Mouse (Mus musculus): ENCODE measurements at regions not wholly inside any gene's neighbourhood (a gene's known extent, or its start where the extent isn't known, plus 50 kb on each side); places are given as distances from the start of the nearest gene placed in this dataset.

DNA sequence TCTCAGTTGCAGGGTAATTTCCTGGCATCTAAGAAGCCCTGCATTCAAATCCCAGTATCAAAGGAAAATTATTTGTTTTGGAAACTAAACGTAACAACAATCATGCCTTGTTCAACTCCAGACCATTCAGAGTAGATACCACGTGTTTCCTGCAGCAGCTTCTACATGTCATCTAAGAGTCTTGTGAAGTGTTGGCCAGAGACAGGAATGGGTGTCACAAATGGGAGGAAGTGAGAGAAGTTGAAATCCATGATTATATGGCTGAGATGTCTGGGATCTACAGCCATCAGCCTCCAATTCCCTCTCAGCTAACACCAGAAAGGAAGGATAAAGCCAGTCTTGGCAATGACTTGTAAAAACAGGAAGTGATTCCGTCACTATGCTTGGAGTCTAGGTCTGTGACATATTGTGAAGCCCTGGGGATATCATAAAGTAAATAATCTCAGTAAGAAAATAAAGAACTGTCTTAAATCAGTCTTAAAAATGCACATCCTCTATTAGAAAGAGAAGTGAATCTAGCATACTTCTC is 495.4 kb downstream of the 9430069I07Rik start:
- H3K4me3 ChIP-seq (ENCODE audit: low read depth, low read length) = no peak overlapping the region
- ATAC-seq (ENCODE audit: low read depth) = no peak
- H3K4me1 ChIP-seq (ENCODE audit: control insufficient read depth, insufficient read depth, low read length) = no peaks in the 10 kb centered on the region
- no peaks in the 10 kb centered on the region for H3K36me3 ChIP-seq (ENCODE audit: control insufficient read depth, insufficient read depth, low read length)
- no peaks in the 10 kb centered on the region for H3K27me3 ChIP-seq (ENCODE audit: control insufficient read depth, insufficient read depth, low read length)
- 76% methylated on average over 3 of the region's 3 CpGs for WGBS
- no peak overlapping the region for H3K4me2 ChIP-seq (ENCODE audit: low read depth, low read length)
- no peak overlapping the region for H3K27ac ChIP-seq (ENCODE audit: low read depth, low read length)
- H3K9ac ChIP-seq (replicated peaks; ENCODE audit: low read depth, low read length) = no peak overlapping the region
- no peaks in the 10 kb centered on the region for H3K9me3 ChIP-seq (ENCODE audit: control insufficient read depth, low read length)

DNA sequence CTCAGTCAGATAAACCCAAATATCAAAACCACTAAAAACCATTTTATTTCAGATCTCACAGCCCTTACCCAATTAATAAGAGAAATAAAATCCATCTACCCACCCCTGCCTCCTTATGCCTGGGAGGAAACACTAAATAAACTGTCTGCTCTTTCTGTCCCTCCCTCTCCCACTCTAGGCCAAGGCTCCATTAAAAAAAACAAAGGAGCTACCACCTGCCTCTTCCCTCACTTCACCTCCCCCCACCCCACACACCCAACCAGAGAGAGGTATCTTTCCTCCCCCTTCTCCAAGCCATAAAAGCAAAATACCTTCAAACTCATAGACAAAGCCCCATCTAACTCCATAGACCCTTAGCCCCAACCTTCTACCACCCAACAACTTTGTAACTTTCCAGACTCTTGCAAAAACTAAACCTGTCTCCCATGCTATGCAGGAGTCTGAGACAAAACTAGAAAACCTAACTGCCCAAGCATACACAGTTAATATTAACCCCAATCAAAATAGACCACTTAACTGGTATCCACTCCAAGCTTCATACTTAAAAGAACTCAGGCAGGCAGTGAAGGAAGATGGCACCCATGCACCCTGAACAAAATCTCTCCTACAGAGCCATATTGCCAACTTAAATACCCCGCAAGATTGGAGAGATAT is 532.1 kb downstream of the 9430069I07Rik start:
- no peaks in the 10 kb centered on the region for H3K36me3 ChIP-seq (ENCODE audit: control insufficient read depth, insufficient read depth, low read length)
- WGBS = 96% methylated on average over 1 of the region's 1 CpGs

DNA sequence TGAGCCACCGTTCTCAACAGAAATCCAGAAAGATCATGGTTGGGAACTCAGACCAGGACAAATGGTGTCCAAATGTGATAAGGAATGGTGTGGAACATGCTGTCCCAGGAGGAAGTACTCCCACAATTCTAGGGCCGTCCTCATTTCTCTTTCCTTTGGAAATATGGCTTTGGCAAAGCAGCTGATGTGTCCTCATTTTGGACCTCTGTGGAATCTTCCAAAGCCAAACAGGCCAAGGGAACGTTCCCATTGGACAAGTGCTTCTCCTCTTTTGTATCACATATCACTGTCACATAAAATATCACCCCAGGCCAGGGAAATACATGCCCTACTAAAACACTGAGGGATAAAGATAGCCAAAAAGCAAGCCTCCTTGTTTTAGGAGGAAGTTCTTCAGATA is 532.8 kb downstream of the 9430069I07Rik start:
- H3K9ac ChIP-seq (replicated peaks; ENCODE audit: low read depth, low read length) = no peak overlapping the region
- no peak overlapping the region for H3K4me2 ChIP-seq (ENCODE audit: low read depth, low read length)
- no peaks in the 10 kb centered on the region for H3K9me3 ChIP-seq (ENCODE audit: control insufficient read depth, low read length)
- H3K27ac ChIP-seq (ENCODE audit: low read depth, low read length) = no peak overlapping the region
- no peak for ATAC-seq (ENCODE audit: low read depth)
- WGBS = 86% methylated on average over 3 of the region's 3 CpGs
- H3K36me3 ChIP-seq (ENCODE audit: control insufficient read depth, insufficient read depth, low read length) = no peaks in the 10 kb centered on the region
- no peak overlapping the region for H3K4me3 ChIP-seq (ENCODE audit: low read depth, low read length)
- H3K27me3 ChIP-seq (ENCODE audit: control insufficient read depth, insufficient read depth, low read length) = no peaks in the 10 kb centered on the region
- no peaks in the 10 kb centered on the region for H3K4me1 ChIP-seq (ENCODE audit: control insufficient read depth, insufficient read depth, low read length)

More for the DNA sequence above, 532.1 kb downstream of the 9430069I07Rik start:
- Histone ChIP-seq H3K27me3 (ENCODE audit: control insufficient read depth, insufficient read depth, low read length) (no peaks in the 10 kb centered on the region), H3K9ac (replicated peaks; ENCODE audit: low read depth, low read length) (no peak overlapping the region), H3K9me3 (ENCODE audit: control insufficient read depth, low read length) (no peaks in the 10 kb centered on the region), H3K4me3 (ENCODE audit: low read depth, low read length) (no peak overlapping the region), H3K4me2 (ENCODE audit: low read depth, low read length) (no peak overlapping the region), H3K4me1 (ENCODE audit: control insufficient read depth, insufficient read depth, low read length) (no peaks in the 10 kb centered on the region), H3K27ac (ENCODE audit: low read depth, low read length) (no peak overlapping the region)
- no peak for ATAC-seq (ENCODE audit: low read depth)

DNA sequence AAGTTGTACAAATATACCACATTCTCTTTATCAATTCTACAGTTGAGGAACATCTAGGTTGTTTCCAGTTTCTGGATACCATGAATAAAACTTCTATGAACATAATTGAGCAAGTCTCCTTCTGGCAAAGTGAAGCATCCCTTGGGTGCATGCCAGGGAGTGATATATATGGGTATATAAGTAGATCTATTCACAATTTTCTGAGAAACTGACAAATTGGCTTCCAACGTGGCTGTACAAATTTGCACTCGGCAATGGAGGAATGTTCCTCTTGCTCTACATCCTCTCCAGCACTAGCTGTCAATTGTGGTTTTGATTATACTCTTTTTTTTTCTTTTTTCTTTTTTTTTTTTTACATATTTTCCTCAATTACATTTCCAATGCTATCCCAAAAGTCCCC is 576.7 kb downstream of the 9430069I07Rik start:
- Histone ChIP-seq H3K36me3 (ENCODE audit: control insufficient read depth, insufficient read depth, low read length) (no peaks in the 10 kb centered on the region), H3K4me2 (ENCODE audit: low read depth, low read length) (no peak overlapping the region), H3K27me3 (ENCODE audit: control insufficient read depth, insufficient read depth, low read length) (no peaks in the 10 kb centered on the region), H3K4me3 (ENCODE audit: low read depth, low read length) (no peak overlapping the region), H3K4me1 (ENCODE audit: control insufficient read depth, insufficient read depth, low read length) (no peaks in the 10 kb centered on the region), H3K9ac (replicated peaks; ENCODE audit: low read depth, low read length) (no peak overlapping the region), H3K9me3 (ENCODE audit: control insufficient read depth, low read length) (no peaks in the 10 kb centered on the region), H3K27ac (ENCODE audit: low read depth, low read length) (no peak overlapping the region)
- ATAC-seq (ENCODE audit: low read depth) = no peak
- WGBS = 89% methylated on average over 2 of the region's 2 CpGs

DNA sequence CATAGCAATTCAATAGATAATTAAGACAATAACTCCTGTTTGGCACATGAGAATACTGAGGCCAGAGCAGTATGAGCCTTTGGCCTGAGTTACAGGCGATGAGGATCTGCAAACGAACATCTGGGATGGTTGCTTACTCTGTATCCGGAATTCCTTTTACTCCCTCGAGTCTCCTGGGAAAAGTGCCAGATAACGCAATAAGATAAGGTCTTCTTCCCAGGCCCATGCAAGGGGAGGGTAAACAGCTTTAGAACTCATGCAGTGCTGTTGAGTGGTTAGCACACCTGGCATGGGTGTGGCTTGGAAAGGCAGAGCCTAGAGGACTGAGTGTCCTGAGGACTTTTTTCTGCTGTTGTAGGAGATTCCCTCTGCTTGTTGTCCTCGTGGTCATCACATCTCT is 598.2 kb downstream of the 9430069I07Rik start:
- Histone ChIP-seq H3K36me3 (ENCODE audit: control insufficient read depth, insufficient read depth, low read length) (no peaks in the 10 kb centered on the region), H3K4me1 (ENCODE audit: control insufficient read depth, insufficient read depth, low read length) (no peaks in the 10 kb centered on the region), H3K27me3 (ENCODE audit: control insufficient read depth, insufficient read depth, low read length) (no peaks in the 10 kb centered on the region), H3K27ac (ENCODE audit: low read depth, low read length) (no peak overlapping the region), H3K9me3 (ENCODE audit: control insufficient read depth, low read length) (no peaks in the 10 kb centered on the region), H3K9ac (replicated peaks; ENCODE audit: low read depth, low read length) (no peak overlapping the region), H3K4me3 (ENCODE audit: low read depth, low read length) (no peak overlapping the region), H3K4me2 (ENCODE audit: low read depth, low read length) (no peak overlapping the region)
- no peak for ATAC-seq (ENCODE audit: low read depth)
- WGBS = 81% methylated on average over 6 of the region's 6 CpGs

DNA sequence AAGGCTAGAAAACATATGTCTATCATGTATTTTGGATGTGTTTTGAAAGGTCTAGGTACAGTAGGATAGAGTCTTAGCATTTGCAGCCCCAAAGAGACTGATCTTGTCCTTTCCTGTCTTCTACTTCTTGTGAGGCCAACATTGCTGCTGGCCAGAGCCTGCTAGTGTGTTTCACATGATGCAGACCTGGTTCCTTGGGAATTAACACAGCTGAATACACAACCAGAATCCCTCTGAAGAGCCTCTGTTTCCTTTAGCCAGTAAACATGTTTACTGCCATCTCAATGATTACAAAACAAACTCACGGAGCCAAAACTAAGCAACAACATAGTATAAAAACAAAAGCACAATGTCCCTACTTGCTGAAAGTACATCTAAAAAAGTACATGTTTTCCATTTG is 598.9 kb downstream of the 9430069I07Rik start:
- Histone ChIP-seq H3K36me3 (ENCODE audit: control insufficient read depth, insufficient read depth, low read length) (no peaks in the 10 kb centered on the region), H3K27ac (ENCODE audit: low read depth, low read length) (no peak overlapping the region), H3K9me3 (ENCODE audit: control insufficient read depth, low read length) (no peaks in the 10 kb centered on the region), H3K27me3 (ENCODE audit: control insufficient read depth, insufficient read depth, low read length) (no peaks in the 10 kb centered on the region), H3K9ac (replicated peaks; ENCODE audit: low read depth, low read length) (no peak overlapping the region), H3K4me2 (ENCODE audit: low read depth, low read length) (no peak overlapping the region), H3K4me3 (ENCODE audit: low read depth, low read length) (no peak overlapping the region), H3K4me1 (ENCODE audit: control insufficient read depth, insufficient read depth, low read length) (no peaks in the 10 kb centered on the region)
- ATAC-seq (ENCODE audit: low read depth) = no peak
- WGBS = 92% methylated on average over 1 of the region's 1 CpGs

All from neural tube, embryonic 14.5 days (tissue).